Mouse (Mus musculus) neutrophil, adult 5-6 weeks (primary cell): ENCODE results near the gene Gramd2. TPM values are rescaled to one million over a fixed set of nuclear protein-coding genes. Genes with fewer than 3 reads are reported as not detected.
"Not testable (repeated sequence)": the region's sequence is repeated elsewhere in the genome, so short reads cannot be mapped to it uniquely, and the experiment has no call there.

Experiments
- ATAC-seq: fragments of 151-379, 151-347 bp; 2 replicates; pipeline ENCODE4 v1.8.0; 2017; ENCODE audit warnings: mild to moderate bottlenecking, moderate TSS enrichment; ENCODE audit not compliant: insufficient number of reproducible peaks, poor library complexity, low FRiP score, severe bottlenecking; ENCODE audit errors: extremely low read depth
- total RNA-seq: library from RNA; stranded (forward); fragments of 200-1000 nt; gene quantifications from 2 replicates; pipeline ENCODE4 v1.2.3, GENCODE M21; 2017

The Gramd2 gene
- total RNA-seq, 1 experiment from 2014 or later: 0.35 TPM

- peak; percentile 93 for ATAC-seq
Measured at GRCm38 (mm10) chr9:59750267-59751065, 70.5 kb downstream of the Gramd2 start, which contains the start of the genes Senp8 and Myo9a. Senp8 (minus strand) TSS chr9:59750710. Myo9a (plus strand) TSS chr9:59750896.

GRCm38 (mm10) chr9:59751066-59751581 is 71.2 kb downstream of the Gramd2 start:
- ATAC-seq: peak; percentile 53

- ATAC-seq: no peak
Measured at GRCm38 (mm10) chr9:59751966-59752365, 72.0 kb downstream of the Gramd2 start.

- no peak for ATAC-seq
Measured at GRCm38 (mm10) chr9:59755199-59755598, 75.3 kb downstream of the Gramd2 start.

- ATAC-seq: not testable (repeated sequence)
Measured at GRCm38 (mm10) chr9:59757016-59757415, 77.1 kb downstream of the Gramd2 start.

- ATAC-seq: no peak
Measured at GRCm38 (mm10) chr9:59760515-59760914, 80.6 kb downstream of the Gramd2 start.

GRCm38 (mm10) chr9:59766966-59767461 is 87.1 kb downstream of the Gramd2 start:
- not testable (repeated sequence) for ATAC-seq

Other genes starting within 250 kb of the Gramd2 start
- gene Arih1, start 193.5 kb upstream of the Gramd2 start, total RNA-seq: 146 and 152 TPM in 2 replicates
- gene Hexa, start 140.6 kb upstream of the Gramd2 start, total RNA-seq: 104 and 105 TPM in 2 replicates
- 5.4 and 6.2 TPM in 2 replicates for gene Tmem202, start 140.3 kb upstream of the Gramd2 start, total RNA-seq
- not detected in 2 replicates for gene Celf6, start 102.2 kb upstream of the Gramd2 start, total RNA-seq
- 60.6 and 61.4 TPM in 2 replicates for gene Parp6, start 62.9 kb upstream of the Gramd2 start, total RNA-seq
- gene Pkm, start 23.8 kb upstream of the Gramd2 start, total RNA-seq: 837 and 859 TPM in 2 replicates
- gene Senp8, start 70.6 kb downstream of the Gramd2 start, total RNA-seq: 1.2 and 2.0 TPM in 2 replicates
- gene Myo9a, start 70.8 kb downstream of the Gramd2 start, total RNA-seq: 31.0 and 31.2 TPM in 2 replicates